Mouse (Mus musculus) G1E-ER4 (cell line): ENCODE data around the gene Fam83d. TPM values are rescaled to one million over a fixed set of nuclear protein-coding genes. Genes with fewer than 3 reads are reported as not detected.

Experiments
- GATA1 ChIP-seq: IDR thresholded peaks from one replicate; pipeline ENCODE4 v1.8.0; 2012; ENCODE audit warnings: low read length, inconsistent platforms
- polyA plus RNA-seq: library from polyadenylated mRNA; stranded (reverse); fragments of >175 nt; gene quantifications from 2 replicates; pipeline ENCODE4 v1.2.3, GENCODE M21; 2012

Fam83d gene
- 6.7 and 8.0 TPM in 2 replicates for polyA plus RNA-seq

DNA sequence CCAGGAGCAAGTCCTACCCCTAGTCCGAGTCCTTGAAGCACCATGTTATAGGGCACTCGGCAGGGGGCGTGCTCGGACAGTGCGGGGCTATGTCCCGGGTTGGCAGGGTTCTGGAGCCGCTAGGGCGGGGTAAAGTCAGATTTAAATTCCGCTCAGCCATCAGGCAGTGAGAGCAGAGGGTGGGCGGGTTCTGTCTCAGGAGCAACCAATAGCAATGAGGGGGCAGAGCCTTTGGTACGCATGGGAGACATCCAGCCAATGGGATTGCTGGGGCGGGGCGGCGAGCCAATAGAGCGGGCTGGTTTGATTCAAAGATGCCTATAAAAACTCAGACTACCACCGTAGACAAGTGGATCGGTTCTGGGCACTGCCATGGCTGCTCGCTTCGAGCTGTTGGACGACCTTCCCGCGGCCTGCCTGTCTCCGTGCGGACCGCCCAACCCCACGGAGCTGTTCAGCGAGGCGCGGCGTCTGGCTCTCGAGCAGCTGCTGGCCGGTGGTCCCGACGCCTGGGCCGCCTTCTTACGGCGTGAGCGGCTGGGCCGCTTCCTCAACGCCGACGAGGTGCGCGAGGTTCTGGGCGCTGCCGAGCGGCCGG, at the start of gene Fam83d:
Gene Fam83d, plus strand, starts transcription at position 352 of the 598 bp plus-strand sequence.
- TF ChIP-seq GATA1 = no peak

DNA sequence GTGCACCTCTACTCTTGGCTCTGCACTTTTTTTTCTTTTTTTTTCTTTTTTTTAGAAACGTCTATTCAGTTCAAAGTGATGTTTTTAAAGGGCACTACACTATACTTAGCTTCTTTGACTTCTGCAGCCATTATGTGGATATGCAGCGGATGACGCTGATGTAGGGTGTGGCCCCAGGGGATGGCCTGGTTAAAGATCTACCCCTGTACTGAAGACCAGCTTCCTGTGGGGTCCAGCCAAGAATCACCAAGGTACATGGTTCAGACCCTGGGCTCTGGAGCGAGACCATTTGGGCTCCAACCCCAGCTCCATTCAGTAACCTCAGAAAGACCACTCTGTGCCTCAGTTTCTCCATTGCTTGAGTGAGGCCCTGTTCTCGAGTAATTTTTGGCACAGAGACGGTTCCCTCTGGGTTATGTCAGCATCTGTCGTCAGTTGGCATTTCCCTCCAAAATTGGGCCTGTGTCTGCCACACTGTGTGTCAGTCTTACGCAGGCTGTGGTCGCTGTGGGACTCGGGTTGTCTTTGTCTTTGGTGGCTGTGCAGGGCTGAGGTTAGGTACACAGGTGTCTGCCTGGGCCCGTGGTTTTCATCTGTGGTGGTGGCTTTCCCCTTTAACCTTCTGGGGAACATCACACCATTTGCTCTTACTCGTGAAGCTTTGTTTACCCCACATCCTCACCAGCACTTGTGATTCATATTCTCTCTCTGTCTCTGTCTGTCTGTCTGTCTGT, 48.9 kb upstream of the Fam83d start:
- TF ChIP-seq GATA1 = no peak

DNA sequence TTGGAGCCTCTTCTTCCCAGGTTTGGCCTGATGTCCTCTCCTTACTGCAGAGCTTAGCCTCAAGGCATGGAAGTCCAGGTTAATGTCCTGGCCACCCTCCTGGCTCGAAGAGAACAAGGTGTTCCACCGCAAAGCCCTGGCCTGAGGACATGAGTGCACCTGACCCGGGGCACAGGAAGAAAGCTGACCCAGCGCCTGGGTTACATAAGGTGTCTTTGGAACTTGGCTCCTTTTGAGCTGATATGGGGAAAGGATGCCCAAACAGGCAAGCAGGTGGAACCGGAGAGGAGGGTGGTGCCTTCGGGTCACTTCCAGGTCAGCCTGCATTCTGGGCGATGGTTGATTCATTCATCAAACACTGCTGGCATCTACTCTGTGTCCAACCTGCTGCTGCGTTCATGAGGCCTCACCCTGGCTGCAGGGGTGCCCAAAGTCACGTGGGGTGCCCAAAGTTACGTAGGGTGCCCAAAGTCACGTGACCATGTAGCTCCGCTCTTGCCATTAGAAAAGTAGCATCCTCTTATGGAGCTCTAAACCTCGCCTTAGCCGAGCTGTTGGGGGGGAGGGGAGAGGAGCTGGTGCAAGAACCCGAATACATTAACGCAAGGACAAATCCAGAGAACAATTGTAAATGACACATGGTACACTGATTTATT, 47.0 kb upstream of the Fam83d start:
- no peak for TF ChIP-seq GATA1

DNA sequence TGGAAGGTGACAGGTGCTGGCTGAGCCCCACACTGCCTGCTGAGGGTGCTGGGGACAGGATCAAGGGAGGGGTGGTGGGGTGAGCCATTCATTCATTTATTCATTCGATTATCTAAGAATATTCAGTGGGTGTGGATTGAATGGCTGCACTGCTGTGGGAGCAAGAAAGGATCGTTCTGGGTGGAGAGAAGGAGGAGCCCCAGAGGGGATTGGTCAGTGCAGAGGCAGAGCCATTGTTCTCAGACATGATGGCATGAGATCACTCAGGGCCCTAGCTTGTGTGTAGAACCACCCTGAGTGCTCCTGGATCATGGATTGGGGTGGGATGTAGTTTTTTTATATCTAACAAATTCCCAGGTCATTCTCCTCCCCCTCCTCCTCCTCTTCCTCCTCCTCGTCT, 46.4 kb upstream of the Fam83d start:
- no peak for TF ChIP-seq GATA1

GRCm38 (mm10) chr2:158722135-158722534, 45.8 kb upstream of the Fam83d start:
- TF ChIP-seq GATA1 = no peak

DNA sequence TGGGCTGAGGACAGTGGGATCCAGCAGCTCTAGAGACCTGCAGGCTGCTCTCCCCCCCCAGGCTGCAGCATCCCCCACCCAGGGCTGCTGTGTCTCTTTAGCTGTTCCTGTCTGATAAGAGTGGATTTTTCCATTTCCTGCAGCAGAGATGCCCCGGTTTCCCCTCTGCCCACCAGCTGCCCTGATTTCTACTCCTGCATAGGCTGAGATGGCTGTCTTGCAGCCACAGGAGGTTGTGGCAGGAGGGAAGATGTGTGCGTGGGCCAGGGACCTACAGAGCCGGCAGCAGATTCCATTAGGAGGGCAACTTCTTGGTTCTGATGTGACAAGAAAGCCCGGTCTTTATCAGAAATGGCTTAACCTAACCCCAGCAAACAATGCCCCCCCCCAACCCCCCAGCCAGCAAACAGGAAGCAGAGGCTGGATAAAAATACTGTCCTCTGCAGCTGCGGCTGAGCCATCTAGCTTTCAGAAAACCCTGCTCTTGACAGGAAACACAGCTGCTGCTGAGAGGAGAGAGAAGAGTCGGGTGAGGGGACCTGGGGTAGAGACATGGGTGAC, 44.8 kb upstream of the Fam83d start:
- TF ChIP-seq GATA1 = no peak

- TF ChIP-seq GATA1 = no peak
These were observed 44.1 kb upstream of the Fam83d start for GRCm38 (mm10) chr2:158723806-158724205.

DNA sequence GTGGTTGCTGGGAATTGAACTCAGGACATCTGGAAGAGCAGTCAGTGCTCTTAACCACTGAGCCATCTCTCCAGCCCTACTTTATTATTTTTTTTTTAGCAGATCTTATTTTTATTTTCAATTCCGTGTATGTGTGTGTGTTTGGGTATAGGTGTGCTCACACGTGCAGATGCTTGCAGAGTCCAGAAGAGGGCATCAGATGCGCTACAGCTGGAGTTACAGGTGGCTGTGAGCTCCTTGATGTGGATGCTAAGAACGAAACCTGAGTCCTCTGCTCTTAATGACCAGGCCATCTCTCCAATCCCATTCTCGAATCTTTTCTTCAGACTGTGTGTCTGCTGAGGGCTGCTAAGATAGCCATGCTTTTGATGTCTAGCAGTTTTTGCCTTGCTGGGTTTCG, 41.6 kb upstream of the Fam83d start:
- TF ChIP-seq GATA1 = no peak

DNA sequence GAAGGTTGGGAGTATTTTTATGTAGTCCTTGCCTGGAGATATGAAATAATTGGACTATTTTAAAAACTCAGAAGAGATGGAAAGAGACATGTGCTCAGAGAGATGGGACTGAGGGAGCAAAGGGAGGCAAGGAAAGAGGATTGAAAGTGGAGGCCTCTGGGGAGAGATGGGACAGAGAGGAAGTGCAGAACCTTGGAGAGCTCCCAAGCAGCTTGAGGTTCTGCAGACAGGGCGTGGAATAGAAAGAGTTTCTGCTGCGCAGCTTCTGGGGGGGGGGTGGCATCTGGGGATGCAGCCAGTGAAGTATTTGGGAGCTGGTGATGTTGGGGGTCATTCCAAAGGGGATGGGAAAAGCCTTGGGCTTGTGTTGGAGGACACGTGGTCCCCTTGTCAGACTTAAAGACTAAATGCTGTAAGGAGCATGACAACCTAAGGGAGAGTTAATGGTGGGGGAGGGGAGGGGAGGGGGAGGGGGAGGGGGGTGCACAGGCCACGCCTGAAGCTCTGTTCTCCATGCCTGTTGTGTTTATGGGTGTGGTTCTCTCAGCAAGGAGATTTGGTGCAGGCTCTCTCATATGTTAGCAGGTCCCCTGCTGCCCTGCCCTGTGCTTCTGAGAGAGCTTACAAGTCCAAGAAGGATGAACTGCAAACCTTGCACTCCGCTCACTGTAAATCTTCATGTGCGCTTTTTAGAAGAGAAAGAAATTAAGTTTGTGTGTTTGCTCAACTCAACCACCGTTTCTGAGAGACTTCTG, 39.7 kb upstream of the Fam83d start:
- TF ChIP-seq GATA1 = no peak

- TF ChIP-seq GATA1 = no peak
These were observed 37.0 kb upstream of the Fam83d start for GRCm38 (mm10) chr2:158730896-158731295.

GRCm38 (mm10) chr2:158732521-158732920, 35.4 kb upstream of the Fam83d start:
- no peak for TF ChIP-seq GATA1

- TF ChIP-seq GATA1 = no peak
These were observed 34.8 kb upstream of the Fam83d start for GRCm38 (mm10) chr2:158733136-158733535.

GRCm38 (mm10) chr2:158733914-158734313, 34.0 kb upstream of the Fam83d start:
- TF ChIP-seq GATA1 = no peak

- TF ChIP-seq GATA1 = no peak
These were observed 33.3 kb upstream of the Fam83d start for GRCm38 (mm10) chr2:158734500-158735152.

DNA sequence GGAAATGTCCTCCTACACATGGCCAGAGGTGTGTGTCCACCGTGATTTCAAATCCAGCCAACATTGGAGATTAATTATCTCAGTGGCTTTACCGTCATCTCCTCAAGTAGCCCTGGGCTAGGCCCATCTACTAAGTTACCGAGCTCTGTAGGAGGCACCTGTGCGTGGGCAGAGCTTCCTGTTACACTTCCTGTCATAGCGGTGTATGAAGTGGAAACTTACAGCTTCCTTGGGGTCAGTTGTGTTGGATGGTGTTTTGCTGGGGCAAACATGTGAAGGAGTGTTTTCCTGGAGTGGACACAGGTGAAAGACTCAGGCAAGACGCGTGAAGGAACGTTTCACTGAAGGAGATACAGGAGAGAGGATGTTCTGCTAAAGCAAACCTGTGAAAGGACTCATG, 32.6 kb upstream of the Fam83d start:
- no peak for TF ChIP-seq GATA1
